Mouse (Mus musculus) testis, adult 10 weeks (tissue): ENCODE results near the gene Arcn1. TPM values are rescaled to one million over a fixed set of nuclear protein-coding genes. Genes with fewer than 3 reads are reported as not detected.

ENCODE experiments used
- polyA plus RNA-seq: library from polyadenylated mRNA; stranded (reverse); fragments of 350-450 nt; fragmentation: Illumina TruSeq; extraction: RNeasy Lipid Tissue Mini Kit (QIAGEN cat#74804); gene quantifications from one replicate; pipeline ENCODE4 v1.2.3, GENCODE M21; 2014; ENCODE audit warnings: low read depth, low replicate concordance

Arcn1 gene
- polyA plus RNA-seq = 120 TPM

DNA sequence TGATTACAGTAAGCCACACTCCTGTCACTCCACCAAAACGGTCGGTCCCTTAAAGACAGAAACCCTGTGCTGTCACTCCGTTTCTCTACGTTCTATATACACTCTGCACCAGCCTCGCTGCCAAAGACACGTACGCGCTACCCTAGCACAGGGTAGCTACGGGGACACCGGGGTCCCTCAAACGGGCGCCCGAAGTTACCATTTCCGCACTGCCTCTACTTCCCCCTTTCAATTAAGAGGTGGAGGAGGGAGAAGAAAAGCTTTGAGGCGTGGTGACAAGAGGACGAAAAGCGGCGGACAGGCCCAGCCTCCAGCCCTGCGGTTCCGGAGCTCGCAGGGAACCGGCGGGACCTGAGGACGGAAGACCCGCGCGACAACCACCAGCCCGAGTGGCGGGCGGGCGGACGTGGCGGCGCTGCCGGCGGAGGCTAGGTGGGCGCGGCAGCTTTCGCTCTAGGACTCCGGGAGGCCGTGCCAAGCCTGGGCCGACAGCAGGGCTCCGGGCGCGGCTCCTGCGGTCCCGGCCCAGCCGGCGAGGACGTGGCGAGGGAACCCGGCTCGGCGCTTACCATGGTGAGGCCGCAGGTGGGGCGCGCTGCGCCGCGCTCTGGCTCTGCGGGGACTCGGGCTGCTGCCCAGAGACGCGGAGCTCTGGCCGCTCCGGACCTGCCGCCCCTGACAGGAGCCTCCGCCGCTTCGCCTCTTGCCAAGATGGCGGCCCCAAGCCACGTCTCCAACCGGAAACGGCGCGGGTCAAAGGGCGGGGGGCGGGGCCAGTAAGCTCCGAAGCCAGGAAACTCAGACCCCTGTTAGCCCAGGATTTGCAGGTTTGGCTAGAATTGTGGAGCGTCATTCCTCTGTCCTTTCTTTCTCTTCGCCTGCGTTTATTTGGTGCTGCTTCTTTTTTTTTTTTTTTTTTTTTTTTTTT lies at the start of gene Arcn1, which contains the start of gene Ift46:
Gene Arcn1 (minus strand): TSS at position 745 of the 928 bp plus-strand sequence.
Gene Ift46 (plus strand): TSS at position 808 of the 928 bp plus-strand sequence.

DNA sequence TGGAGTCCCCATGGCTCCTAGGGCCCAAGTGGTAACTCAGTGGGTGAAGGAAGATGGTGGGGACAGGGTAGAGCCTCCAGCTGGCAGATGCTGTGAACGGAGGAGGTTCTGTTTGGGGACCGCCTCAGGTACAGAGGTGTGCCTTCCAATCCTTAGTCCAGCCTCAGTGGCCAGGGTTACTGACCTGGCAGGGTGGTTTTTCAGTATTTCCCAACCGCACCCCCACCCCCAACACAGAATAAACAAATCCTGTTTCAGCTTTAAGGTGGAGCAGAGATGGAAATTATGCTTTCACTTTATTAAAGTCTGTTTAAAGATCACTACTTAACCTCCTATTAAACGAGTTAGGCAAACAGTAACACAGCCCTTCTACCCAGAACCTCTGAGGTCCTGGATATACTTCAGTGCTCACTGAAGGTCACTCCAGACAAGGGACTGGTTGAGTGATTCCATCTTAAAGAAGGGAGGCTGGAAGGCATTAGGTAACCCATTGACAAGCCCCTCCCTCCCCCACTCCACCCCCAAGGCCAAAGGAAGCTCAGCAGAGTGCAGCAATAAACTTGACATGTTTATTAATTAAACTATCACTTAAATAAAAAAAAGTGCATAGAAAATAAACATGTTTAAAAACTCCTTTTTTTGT lies 35.3 kb upstream of the Arcn1 start, which contains the start of gene Ttc36:
Gene Ttc36 (minus strand): TSS at position 265 of the 643 bp plus-strand sequence.

GRCm38 (mm10) chr9:44799102-44799957 lies 31.7 kb upstream of the Arcn1 start, which contains the start of gene Tmem25:
Gene Tmem25, minus strand, starts transcription at chr9:44799307.

GRCm38 (mm10) chr9:44734524-44735494 lies 32.8 kb downstream of the Arcn1 start, which contains the start of gene Phldb1:
Gene Phldb1, minus strand, starts transcription at chr9:44735198.

Other genes starting within 250 kb of the Arcn1 start
- 13.8 TPM for gene Cxcr5, start 206.0 kb downstream of the Arcn1 start, polyA plus RNA-seq
- gene Ddx6, start 163.0 kb downstream of the Arcn1 start, polyA plus RNA-seq = 68.4 TPM
- gene Treh, start 94.6 kb downstream of the Arcn1 start, polyA plus RNA-seq = not detected
- gene Phldb1, start 32.6 kb downstream of the Arcn1 start, polyA plus RNA-seq = 0.13 TPM
- gene Ift46, start 63 bp upstream of the Arcn1 start, polyA plus RNA-seq = 95.7 TPM
- 0.15 TPM for gene Tmem25, start 31.5 kb upstream of the Arcn1 start, polyA plus RNA-seq
- not detected for gene Ttc36, start 35.2 kb upstream of the Arcn1 start, polyA plus RNA-seq
- gene Kmt2a, start 113.5 kb upstream of the Arcn1 start, polyA plus RNA-seq = 6.7 TPM
- gene Atp5l, start 152.9 kb upstream of the Arcn1 start, polyA plus RNA-seq = 120 TPM
- gene Ube4a, start 197.8 kb upstream of the Arcn1 start, polyA plus RNA-seq = 46.0 TPM
- gene Cd3g, start 212.6 kb upstream of the Arcn1 start, polyA plus RNA-seq = 0.28 TPM
- 8.4 TPM for gene Cd3d, start 213.9 kb upstream of the Arcn1 start, polyA plus RNA-seq
- 0.52 TPM for gene Cd3e, start 241.8 kb upstream of the Arcn1 start, polyA plus RNA-seq